Mouse (Mus musculus) olfactory bulb, adult 2 months (tissue): ENCODE results near the gene Ssbp1. TPM values are rescaled to one million over a fixed set of nuclear protein-coding genes. Genes with fewer than 3 reads are reported as not detected.
A peak's percentile ranks its signal among the peaks of the same experiment; 100 is the strongest.

Source experiments
- H3K27ac ChIP-seq: fragments of 200-500 bp; 2 replicates; pipeline ENCODE4 v1.5.1; 2012; ENCODE audit warnings: low read depth, low read length; ENCODE audit not compliant: insufficient read depth
- H3K4me1 ChIP-seq: fragments of 200-500 bp; 2 replicates; pipeline ENCODE4 v1.6.1; 2012; ENCODE audit warnings: low read length; ENCODE audit not compliant: control insufficient read depth, insufficient read depth
- H3K4me3 ChIP-seq: fragments of 200-500 bp; 2 replicates; pipeline ENCODE4 v1.5.1; 2012; ENCODE audit warnings: mild to moderate bottlenecking, low read depth, low read length, moderate library complexity; ENCODE audit not compliant: insufficient read depth
- CTCF ChIP-seq: fragments of 200-500 bp; IDR thresholded peaks from 2 replicates; pipeline ENCODE4 v1.5.1; 2012; ENCODE audit warnings: low read depth, mild to moderate bottlenecking, low read length, moderate library complexity; ENCODE audit not compliant: insufficient read depth
- POLR2A ChIP-seq: fragments of 200-500 bp; IDR thresholded peaks from 2 replicates; pipeline ENCODE4 v1.6.1; 2012; ENCODE audit warnings: mild to moderate bottlenecking, low read depth, low read length, moderate library complexity; ENCODE audit not compliant: insufficient read depth
- WGBS: fragments of 180-500 bp; shearing (Covaris S2); methylation state at CpG from one replicate; pipeline ENCODE4 v1.1.7; 2018; 5-methylcytosine and 5-hydroxymethylcytosine counted together
- polyA plus RNA-seq: library from polyadenylated mRNA; stranded (reverse); fragments of >200 nt; gene quantifications from 2 replicates; pipeline ENCODE4 v1.2.4, GENCODE M21; 2012; ENCODE audit warnings: low replicate concordance; ENCODE audit not compliant: missing spikeins, insufficient read depth, insufficient read length

Gene Ssbp1
- polyA plus RNA-seq, 1 experiment, result not detected

DNA sequence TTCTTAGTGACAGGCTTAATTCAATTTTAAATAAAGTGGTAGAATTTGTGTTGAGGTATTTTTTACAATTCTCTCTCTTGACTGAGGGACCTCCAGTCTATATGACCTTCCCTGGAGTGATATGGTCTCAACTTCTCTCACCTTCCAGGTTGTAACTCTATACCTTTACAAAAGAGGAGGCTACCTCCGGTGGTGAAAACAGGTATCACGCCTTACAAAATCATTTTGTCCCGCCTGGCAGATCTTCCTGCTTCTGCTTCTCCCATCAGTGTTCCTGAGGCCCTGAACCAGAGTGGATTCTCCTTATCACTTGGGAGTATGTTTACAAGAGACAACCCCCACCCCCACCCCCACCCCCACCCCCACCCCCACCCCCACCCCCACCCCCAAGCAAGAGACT, 29.4 kb upstream of the Ssbp1 start:
- no peak for TF ChIP-seq POLR2A
- Histone ChIP-seq H3K4me1 (no peaks in the 10 kb centered on the region; the same call in 1 of the 2 replicates), H3K27ac (no peak overlapping the region), H3K4me3 (no peak overlapping the region)
- WGBS, result 64% methylated on average over 3 of the region's 3 CpGs

DNA sequence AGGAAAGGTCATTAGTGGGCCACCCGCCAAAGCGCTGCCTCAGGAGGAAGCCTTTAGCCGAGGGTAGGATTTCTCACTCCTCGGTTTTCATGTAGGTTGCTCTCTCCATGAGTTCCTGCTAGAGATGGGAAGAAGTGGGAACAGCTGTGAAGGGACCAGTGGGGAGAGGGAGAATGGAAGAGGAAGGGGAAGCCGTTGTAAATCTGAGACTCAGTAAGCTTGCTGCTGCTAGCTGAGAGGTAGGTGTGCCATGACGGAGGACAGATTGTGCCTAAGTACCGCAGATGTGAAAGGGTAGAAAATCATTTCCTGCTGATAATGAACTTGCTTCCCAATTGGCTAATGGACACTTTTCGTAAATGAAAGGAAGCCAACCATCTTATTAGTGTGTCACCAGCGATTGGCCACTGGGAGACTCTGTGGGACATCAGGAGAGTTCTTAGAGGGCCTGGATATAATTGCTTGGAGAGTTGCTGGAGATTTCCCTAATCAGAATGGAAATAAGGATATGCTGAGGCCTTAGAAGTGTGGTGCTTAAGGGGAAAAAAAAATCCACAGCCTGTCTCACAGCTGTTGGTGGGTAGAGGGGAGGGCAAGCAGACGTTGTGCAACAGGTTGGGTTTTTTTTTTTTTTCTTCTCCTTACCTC, 27.7 kb upstream of the Ssbp1 start:
- H3K4me1 ChIP-seq, result no peaks in the 10 kb centered on the region; the same call in 1 of the 2 replicates
- 39% methylated on average over 10 of the region's 10 CpGs for WGBS

GRCm38 (mm10) chr6:40448626-40449025, 22.5 kb upstream of the Ssbp1 start:
- H3K4me1 ChIP-seq, result no peaks in the 10 kb centered on the region

More for the DNA sequence above, 27.7 kb upstream of the Ssbp1 start:
- TF ChIP-seq CTCF, result no peak
- no peak for TF ChIP-seq POLR2A
- Histone ChIP-seq H3K27ac (no peak overlapping the region), H3K4me3 (no peak overlapping the region)

DNA sequence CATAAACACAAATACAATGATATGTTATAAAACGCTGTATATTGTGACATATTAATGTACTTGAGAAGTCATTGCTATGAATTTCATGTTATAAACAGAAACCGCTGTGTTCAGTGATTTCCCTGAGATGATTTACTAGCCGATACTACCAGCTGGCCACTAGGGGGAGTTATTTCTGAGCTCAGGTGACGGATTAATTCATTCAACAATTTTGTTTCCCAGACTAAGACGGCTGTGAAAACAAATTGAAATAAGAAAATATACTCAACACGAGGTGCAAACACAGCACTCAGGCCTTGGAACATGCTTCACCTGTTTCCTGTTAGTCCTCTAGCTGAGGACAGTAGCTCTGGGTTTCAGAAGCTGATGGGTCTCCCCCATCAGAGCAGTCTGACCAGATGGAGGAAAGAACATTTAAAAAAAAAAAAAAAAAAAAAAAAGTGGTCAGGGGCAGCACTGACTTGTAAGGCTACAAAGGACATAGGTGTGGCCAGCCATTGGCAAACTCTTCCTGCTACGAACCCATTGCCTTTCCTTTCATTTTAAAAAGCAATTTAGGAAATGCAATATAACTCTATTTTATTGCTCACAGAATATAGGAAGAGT, 16.6 kb upstream of the Ssbp1 start:
- WGBS, result 24% methylated on average over 7 of the region's 7 CpGs
- TF ChIP-seq CTCF, result no peak
- Histone ChIP-seq H3K4me3 (no peak overlapping the region), H3K4me1 (no peaks in the 10 kb centered on the region), H3K27ac (no peak overlapping the region)

More at GRCm38 (mm10) chr6:40448626-40449025, 22.5 kb upstream of the Ssbp1 start:
- H3K27ac ChIP-seq, result no peak overlapping the region
- TF ChIP-seq CTCF, result no peak
- no peak for TF ChIP-seq POLR2A
- no peak overlapping the region for H3K4me3 ChIP-seq

DNA sequence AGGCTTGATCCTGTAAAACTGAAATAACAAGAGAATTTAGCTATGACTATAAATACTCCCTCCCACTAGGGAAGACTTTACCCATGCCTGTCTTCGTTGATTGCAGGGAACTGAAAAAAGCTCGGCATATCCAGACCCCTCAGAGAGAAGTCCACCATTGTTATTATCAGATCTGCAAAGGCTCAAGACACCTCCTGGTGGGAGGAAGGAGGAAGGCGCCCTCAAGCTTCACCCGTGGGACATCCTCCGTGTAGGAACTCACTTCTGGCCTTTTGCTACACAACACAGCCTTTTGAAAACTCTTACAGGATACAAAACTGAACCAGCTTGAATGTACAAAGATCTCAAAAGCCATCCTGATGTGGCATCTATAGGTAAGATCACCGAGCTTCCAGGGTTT, 5.4 kb upstream of the Ssbp1 start:
- TF ChIP-seq POLR2A (no peak), CTCF (no peak)
- H3K27ac ChIP-seq, result no peak overlapping the region
- no peaks in the 10 kb centered on the region for H3K4me1 ChIP-seq
- WGBS, result 39% methylated on average over 6 of the region's 6 CpGs
- H3K4me3 ChIP-seq, result no peak overlapping the region

DNA sequence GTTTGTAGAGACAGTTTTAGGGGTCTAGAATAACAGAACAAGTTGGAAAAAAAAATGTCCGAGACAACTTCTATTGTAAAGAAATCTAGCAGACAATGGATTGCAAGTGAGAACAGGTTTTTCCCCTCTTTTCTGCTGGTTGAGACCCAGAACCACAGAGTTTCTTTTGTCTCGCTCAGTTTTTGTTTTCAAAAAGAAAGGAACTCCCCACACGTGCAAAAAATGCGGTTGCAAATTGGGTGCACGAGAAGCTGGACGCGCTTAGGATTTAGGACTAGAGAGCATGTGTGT, 513 bp downstream of the Ssbp1 start:
- H3K27ac ChIP-seq, result peak overlapping the region; percentile 73
- H3K4me3 ChIP-seq, result peak overlapping the region; percentile 67
- TF ChIP-seq POLR2A (no peak), CTCF (no peak)
- under 1% methylated on average over 7 of the region's 7 CpGs for WGBS
- 0 out of 2 replicates have a peak, but pooled peaks cover 2% of the 10 kb centered on the region for H3K4me1 ChIP-seq

GRCm38 (mm10) chr6:40476132-40476531, 5.0 kb downstream of the Ssbp1 start:
- Histone ChIP-seq H3K4me3 (no peak overlapping the region), H3K27ac (no peak overlapping the region), H3K4me1 (0 out of 2 replicates have a peak, but pooled peaks cover 2% of the 10 kb centered on the region)
- 87% methylated on average over 4 of the region's 4 CpGs for WGBS
- TF ChIP-seq CTCF, result no peak
- TF ChIP-seq POLR2A, result no peak

DNA sequence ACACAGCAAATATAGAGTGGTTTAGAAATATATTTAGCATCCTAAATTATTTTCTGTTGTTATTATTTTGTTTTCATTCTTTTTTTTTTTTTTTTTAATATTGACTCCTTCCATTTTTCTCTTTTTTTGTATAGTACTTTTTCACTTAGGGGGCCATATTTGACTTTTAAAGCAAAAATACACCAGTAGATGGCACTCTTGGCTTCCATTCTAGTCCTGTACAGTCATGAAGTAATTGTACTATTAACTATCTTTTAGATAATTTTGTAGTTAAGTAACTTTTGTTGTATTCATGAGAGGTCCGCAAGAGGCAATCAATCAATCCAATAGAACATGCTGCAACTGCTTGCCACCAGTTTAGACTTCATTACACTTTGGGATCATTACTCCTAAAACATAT, 8.6 kb downstream of the Ssbp1 start:
- Histone ChIP-seq H3K4me3 (no peak overlapping the region), H3K4me1 (no peaks in the 10 kb centered on the region), H3K27ac (no peak overlapping the region)
- 72% methylated on average over 1 of the region's 1 CpGs for WGBS
- no peak for TF ChIP-seq CTCF
- no peak for TF ChIP-seq POLR2A

- 67% methylated on average over 5 of the region's 5 CpGs for WGBS
- Histone ChIP-seq H3K27ac (no peak overlapping the region), H3K4me3 (no peak overlapping the region), H3K4me1 (no peaks in the 10 kb centered on the region)
- TF ChIP-seq CTCF, result no peak
- TF ChIP-seq POLR2A, result no peak
These were observed 11.2 kb downstream of the Ssbp1 start for GRCm38 (mm10) chr6:40482318-40482717.

GRCm38 (mm10) chr6:40490933-40491332, 19.8 kb downstream of the Ssbp1 start, which contains the start of gene Tas2r137:
Gene Tas2r137 (plus strand): TSS chr6:40491233.
- no peak within 1 kb of the TSS for H3K4me3 ChIP-seq
- no peaks in the 10 kb centered on the region for H3K4me1 ChIP-seq
- no peak within 1 kb of the TSS for H3K27ac ChIP-seq
- TF ChIP-seq POLR2A, result no peak
- no peak for TF ChIP-seq CTCF
